Mouse (Mus musculus): ENCODE measurements at regions not wholly inside any gene's neighbourhood (a gene's known extent, or its start where the extent isn't known, plus 50 kb on each side); places are given as distances from the start of the nearest gene placed in this dataset.

DNA sequence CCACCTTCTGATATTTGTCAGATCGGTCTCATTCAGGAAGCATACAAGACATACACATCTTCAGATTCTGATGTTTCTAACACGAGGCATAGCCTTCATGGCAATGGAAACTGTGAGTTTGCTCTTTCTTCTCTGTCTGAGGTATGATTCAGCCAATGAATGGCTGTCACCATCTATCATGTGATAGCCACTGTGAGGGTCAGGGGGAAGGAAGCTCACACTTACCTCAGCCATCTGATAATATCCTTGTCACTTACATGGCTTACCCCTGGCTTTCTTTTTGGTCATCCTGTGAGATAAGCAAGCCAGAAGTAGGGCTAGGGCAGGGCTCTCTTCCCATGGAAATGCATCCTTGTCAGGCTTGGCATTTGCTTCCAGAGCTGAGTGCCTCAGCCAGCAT lies 131.8 kb upstream of the Id2 start:
- H3K27ac ChIP-seq (ENCODE audit: insufficient read depth, low read length), result no peak overlapping the region
- no peak overlapping the region for H3K9ac ChIP-seq (ENCODE audit: low read depth, poor library complexity, severe bottlenecking)
- H3K4me3 ChIP-seq (ENCODE audit: low read depth, low read length), result no peak overlapping the region
- no peaks in the 10 kb centered on the region for H3K36me3 ChIP-seq (ENCODE audit: control insufficient read depth, insufficient read depth, low read length, poor library complexity, severe bottlenecking)
- no peak for TF ChIP-seq POLR2A (IDR thresholded peaks at IDR 0.05; ENCODE audit: insufficient read depth, low read length)
- TF ChIP-seq EP300 (IDR thresholded peaks at IDR 0.05; ENCODE audit: insufficient read depth, low read depth, low read length), result no peak
- no peaks in the 10 kb centered on the region for H3K27me3 ChIP-seq (ENCODE audit: control insufficient read depth, insufficient read depth, low read length, poor library complexity, severe bottlenecking)
- no peaks in the 10 kb centered on the region for H3K4me1 ChIP-seq (ENCODE audit: control insufficient read depth, insufficient read depth, low read length)
- no peaks in the 10 kb centered on the region for H3K9me3 ChIP-seq (replicated peaks; ENCODE audit: control insufficient read depth, insufficient read depth, low read length, poor library complexity, severe bottlenecking)

DNA sequence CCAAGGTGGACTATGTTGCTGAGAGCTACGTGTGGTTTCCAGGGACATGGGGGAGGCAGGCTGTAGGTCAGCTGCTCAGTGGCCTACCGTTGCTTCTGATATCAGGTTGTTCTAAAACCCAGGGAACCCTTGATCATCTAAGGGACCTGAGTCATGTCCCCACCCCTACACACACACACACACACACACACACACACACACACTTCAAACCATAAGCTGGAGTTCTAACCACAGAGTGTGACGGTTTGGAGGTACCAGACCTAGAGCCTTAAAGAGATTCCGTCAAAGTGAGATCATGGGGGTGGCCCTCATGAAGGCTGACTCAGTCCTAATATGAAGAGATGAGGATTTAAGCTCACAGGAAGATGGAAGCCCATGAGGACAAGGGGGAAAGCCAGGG lies 130.8 kb upstream of the Id2 start:
- H3K9me3 ChIP-seq (replicated peaks; ENCODE audit: control insufficient read depth, insufficient read depth, low read length, poor library complexity, severe bottlenecking), result no peaks in the 10 kb centered on the region
- TF ChIP-seq EP300 (IDR thresholded peaks at IDR 0.05; ENCODE audit: insufficient read depth, low read depth, low read length) (no peak), CTCF (IDR thresholded peaks at IDR 0.05; ENCODE audit: low read depth, low read length) (no peak), POLR2A (IDR thresholded peaks at IDR 0.05; ENCODE audit: insufficient read depth, low read length) (no peak)
- H3K27me3 ChIP-seq (ENCODE audit: control insufficient read depth, insufficient read depth, low read length, poor library complexity, severe bottlenecking), result no peaks in the 10 kb centered on the region
- no peak overlapping the region for H3K27ac ChIP-seq (ENCODE audit: insufficient read depth, low read length)
- no peak overlapping the region for H3K9ac ChIP-seq (ENCODE audit: low read depth, poor library complexity, severe bottlenecking)
- H3K36me3 ChIP-seq (ENCODE audit: control insufficient read depth, insufficient read depth, low read length, poor library complexity, severe bottlenecking), result no peaks in the 10 kb centered on the region
- H3K4me1 ChIP-seq (ENCODE audit: control insufficient read depth, insufficient read depth, low read length), result no peaks in the 10 kb centered on the region
- H3K4me3 ChIP-seq (ENCODE audit: low read depth, low read length), result no peak overlapping the region

DNA sequence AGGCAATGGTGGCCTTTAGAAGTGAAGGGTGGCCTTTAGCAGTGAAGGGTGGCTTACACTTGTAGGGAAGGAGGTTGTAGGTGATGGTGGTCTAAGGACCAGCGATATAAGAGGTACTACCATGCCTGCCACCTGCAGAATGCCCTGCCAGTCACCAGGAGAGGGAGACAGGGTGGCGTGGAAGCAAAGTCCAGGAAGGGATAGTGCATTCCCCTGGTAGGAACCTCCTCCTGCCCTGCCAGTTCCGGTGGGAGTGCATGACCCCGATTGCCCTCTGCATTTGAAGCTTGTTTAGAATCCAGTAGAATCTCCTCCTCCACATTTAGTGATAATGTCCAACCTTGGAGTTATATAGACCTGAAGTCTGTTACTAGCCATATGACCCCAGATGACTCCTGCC lies 127.7 kb upstream of the Id2 start:
- Histone ChIP-seq H3K9ac (ENCODE audit: low read depth, poor library complexity, severe bottlenecking) (no peak overlapping the region), H3K4me3 (ENCODE audit: low read depth, low read length) (no peak overlapping the region), H3K4me1 (ENCODE audit: control insufficient read depth, insufficient read depth, low read length) (no peaks in the 10 kb centered on the region), H3K9me3 (replicated peaks; ENCODE audit: control insufficient read depth, insufficient read depth, low read length, poor library complexity, severe bottlenecking) (no peaks in the 10 kb centered on the region), H3K27ac (ENCODE audit: insufficient read depth, low read length) (no peak overlapping the region), H3K36me3 (ENCODE audit: control insufficient read depth, insufficient read depth, low read length, poor library complexity, severe bottlenecking) (no peaks in the 10 kb centered on the region), H3K27me3 (ENCODE audit: control insufficient read depth, insufficient read depth, low read length, poor library complexity, severe bottlenecking) (no peaks in the 10 kb centered on the region)
- no peak for TF ChIP-seq EP300 (IDR thresholded peaks at IDR 0.05; ENCODE audit: insufficient read depth, low read depth, low read length)
- TF ChIP-seq CTCF (IDR thresholded peaks at IDR 0.05; ENCODE audit: low read depth, low read length), result no peak
- no peak for TF ChIP-seq POLR2A (IDR thresholded peaks at IDR 0.05; ENCODE audit: insufficient read depth, low read length)

DNA sequence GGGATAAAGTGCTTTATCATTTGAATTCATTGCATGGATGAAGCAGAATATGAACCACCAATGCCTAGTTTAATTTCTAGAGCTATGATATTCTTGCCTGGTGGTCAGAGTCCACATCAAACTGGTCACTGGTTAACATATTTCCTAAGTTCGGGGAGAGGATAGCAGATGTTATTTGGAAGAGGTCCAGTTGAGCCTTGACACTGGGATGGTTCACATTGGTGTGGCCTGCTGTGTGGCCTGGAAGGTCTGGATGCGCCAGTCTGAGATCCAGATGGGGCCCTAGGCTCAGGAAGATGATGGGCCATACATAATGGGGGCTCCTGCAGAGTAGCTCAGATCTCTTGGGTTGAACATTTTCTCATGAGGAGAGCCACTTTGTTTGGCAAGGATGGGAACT lies 127.3 kb upstream of the Id2 start:
- Histone ChIP-seq H3K4me1 (ENCODE audit: control insufficient read depth, insufficient read depth, low read length) (no peaks in the 10 kb centered on the region), H3K27me3 (ENCODE audit: control insufficient read depth, insufficient read depth, low read length, poor library complexity, severe bottlenecking) (no peaks in the 10 kb centered on the region), H3K4me3 (ENCODE audit: low read depth, low read length) (no peak overlapping the region), H3K9ac (ENCODE audit: low read depth, poor library complexity, severe bottlenecking) (no peak overlapping the region), H3K36me3 (ENCODE audit: control insufficient read depth, insufficient read depth, low read length, poor library complexity, severe bottlenecking) (no peaks in the 10 kb centered on the region), H3K9me3 (replicated peaks; ENCODE audit: control insufficient read depth, insufficient read depth, low read length, poor library complexity, severe bottlenecking) (no peaks in the 10 kb centered on the region), H3K27ac (ENCODE audit: insufficient read depth, low read length) (no peak overlapping the region)
- TF ChIP-seq EP300 (IDR thresholded peaks at IDR 0.05; ENCODE audit: insufficient read depth, low read depth, low read length), result no peak
- no peak for TF ChIP-seq POLR2A (IDR thresholded peaks at IDR 0.05; ENCODE audit: insufficient read depth, low read length)
- no peak for TF ChIP-seq CTCF (IDR thresholded peaks at IDR 0.05; ENCODE audit: low read depth, low read length)

DNA sequence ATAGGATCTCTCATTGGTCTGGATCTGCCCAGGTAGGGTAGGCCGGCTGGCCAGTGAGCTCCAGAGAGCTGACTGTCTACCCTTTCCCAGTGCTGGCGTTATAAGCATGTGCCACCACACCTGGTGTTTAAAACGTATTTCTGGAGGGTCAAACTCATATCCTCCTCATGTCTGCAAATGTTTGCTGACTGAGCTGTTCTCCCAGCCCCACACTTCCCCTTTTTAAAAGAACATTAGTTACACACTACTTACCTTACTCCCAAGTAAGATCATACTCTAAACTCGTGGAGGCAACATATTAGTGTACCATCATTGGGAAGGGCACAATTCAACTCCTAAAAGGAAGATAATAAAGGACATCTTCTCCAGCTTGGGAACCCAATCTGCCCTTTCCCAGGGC lies 126.6 kb upstream of the Id2 start:
- Histone ChIP-seq H3K27me3 (ENCODE audit: control insufficient read depth, insufficient read depth, low read length, poor library complexity, severe bottlenecking) (no peaks in the 10 kb centered on the region), H3K9ac (ENCODE audit: low read depth, poor library complexity, severe bottlenecking) (no peak overlapping the region), H3K4me3 (ENCODE audit: low read depth, low read length) (no peak overlapping the region), H3K9me3 (replicated peaks; ENCODE audit: control insufficient read depth, insufficient read depth, low read length, poor library complexity, severe bottlenecking) (no peaks in the 10 kb centered on the region), H3K27ac (ENCODE audit: insufficient read depth, low read length) (no peak overlapping the region), H3K36me3 (ENCODE audit: control insufficient read depth, insufficient read depth, low read length, poor library complexity, severe bottlenecking) (no peaks in the 10 kb centered on the region), H3K4me1 (ENCODE audit: control insufficient read depth, insufficient read depth, low read length) (no peaks in the 10 kb centered on the region)
- TF ChIP-seq POLR2A (IDR thresholded peaks at IDR 0.05; ENCODE audit: insufficient read depth, low read length) (no peak), EP300 (IDR thresholded peaks at IDR 0.05; ENCODE audit: insufficient read depth, low read depth, low read length) (no peak), CTCF (IDR thresholded peaks at IDR 0.05; ENCODE audit: low read depth, low read length) (no peak)

DNA sequence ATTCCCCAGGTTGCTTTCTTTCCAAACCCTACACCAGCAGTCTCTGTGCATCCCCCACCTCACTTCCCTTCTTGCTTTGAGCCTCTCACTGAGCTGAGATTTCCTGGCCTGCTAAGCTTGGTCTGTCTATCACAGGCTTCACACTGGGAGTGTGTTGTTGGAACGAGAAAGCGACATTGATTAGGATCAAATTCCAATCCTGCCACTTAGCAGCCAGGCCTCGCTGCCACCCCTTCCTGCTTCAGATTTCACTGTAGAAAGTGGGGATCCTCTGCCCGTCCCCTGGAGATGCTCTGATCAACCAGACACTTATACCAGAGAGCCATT lies 123.8 kb upstream of the Id2 start:
- Histone ChIP-seq H3K9me3 (replicated peaks; ENCODE audit: control insufficient read depth, insufficient read depth, low read length, poor library complexity, severe bottlenecking) (no peaks in the 10 kb centered on the region), H3K27ac (ENCODE audit: insufficient read depth, low read length) (no peak overlapping the region), H3K4me3 (ENCODE audit: low read depth, low read length) (no peak overlapping the region), H3K4me1 (ENCODE audit: control insufficient read depth, insufficient read depth, low read length) (no peaks in the 10 kb centered on the region), H3K36me3 (ENCODE audit: control insufficient read depth, insufficient read depth, low read length, poor library complexity, severe bottlenecking) (no peaks in the 10 kb centered on the region), H3K27me3 (ENCODE audit: control insufficient read depth, insufficient read depth, low read length, poor library complexity, severe bottlenecking) (no peaks in the 10 kb centered on the region), H3K9ac (ENCODE audit: low read depth, poor library complexity, severe bottlenecking) (no peak overlapping the region)
- TF ChIP-seq EP300 (IDR thresholded peaks at IDR 0.05; ENCODE audit: insufficient read depth, low read depth, low read length) (no peak), POLR2A (IDR thresholded peaks at IDR 0.05; ENCODE audit: insufficient read depth, low read length) (no peak), CTCF (IDR thresholded peaks at IDR 0.05; ENCODE audit: low read depth, low read length) (no peak)
